ENCODE assay signal across 8 mouse cellular contexts in genomic region chr6:134189575-134190132, GRCm38 (mm10).
DNase-seq lines count a peak whose midpoint lies in the region; ATAC-seq lines count a peak whose summit lies in the region.

No protein-coding gene starts in this region.

- H3K4me3 ChIP-seq in brown adipose tissue, adult 24 weeks (ENCODE audit: insufficient read depth, low read depth, low read length), result no peak overlapping the region
- no peak overlapping the region for H3K4me3 ChIP-seq in heart, embryonic 12.5 days
- no peak overlapping the region for H3K4me3 ChIP-seq in kidney, embryonic 15.5 days (replicated peaks)

- no peaks in the 10 kb centered on the region for H3K27me3 ChIP-seq in heart, embryonic 12.5 days (replicated peaks)
- no peaks in the 10 kb centered on the region for H3K27me3 ChIP-seq in kidney, embryonic 15.5 days

- no peaks in the 10 kb centered on the region for H3K36me3 ChIP-seq in heart, embryonic 12.5 days
- no peaks in the 10 kb centered on the region for H3K36me3 ChIP-seq in kidney, embryonic 15.5 days

- no peaks in the 10 kb centered on the region for H3K9me3 ChIP-seq in heart, embryonic 12.5 days (replicated peaks)
- no peaks in the 10 kb centered on the region for H3K9me3 ChIP-seq in kidney, embryonic 15.5 days (replicated peaks)

- H3K4me1 ChIP-seq in brown adipose tissue, adult 24 weeks (ENCODE audit: control insufficient read depth, insufficient read depth, insufficient read length, low read length), result peaks cover 27% of the 10 kb centered on the region
- peaks cover 73% of the 10 kb centered on the region for H3K4me1 ChIP-seq in heart, embryonic 12.5 days (replicated peaks)
- H3K4me1 ChIP-seq in kidney, embryonic 15.5 days, result peaks cover 42% of the 10 kb centered on the region

- peak; percentile 46 for DNase-seq in embryo, embryonic 10 days (ENCODE audit: low spot score)
- no peak for DNase-seq in embryo, embryonic 9.5 days (ENCODE audit: extremely low spot score)
- peak; percentile 66 to 79 for DNase-seq in lung, postnatal 4 days
- DNase-seq in spleen, postnatal 10 days (ENCODE audit: low spot score in 2 of 2), result peak; percentile 18 to 44
- no peak for DNase-seq in gastrocnemius, adult 18-20 months (ENCODE audit: low spot score)

- peak overlapping the region; percentile 70 for H3K27ac ChIP-seq in brown adipose tissue, adult 24 weeks (replicated peaks; ENCODE audit: low read depth, low read length)
- H3K27ac ChIP-seq in heart, embryonic 12.5 days (ENCODE audit: poor library complexity, severe bottlenecking), result peak overlapping the region; percentile 91
- H3K27ac ChIP-seq in kidney, embryonic 15.5 days, result peak overlapping the region; percentile 59

- H3K9ac ChIP-seq in heart, embryonic 12.5 days, result peak overlapping the region; percentile 31; the same call in 1 of the 2 replicates
- no peak overlapping the region for H3K9ac ChIP-seq in kidney, embryonic 15.5 days

- peak overlapping the region; percentile 23 for H3K4me2 ChIP-seq in heart, embryonic 12.5 days
- 0 out of 2 replicates have a peak overlapping the region, but pooled peaks have one; percentile 7 for H3K4me2 ChIP-seq in kidney, embryonic 15.5 days

- ATAC-seq in heart, embryonic 12.5 days (ENCODE audit: insufficient number of reproducible peaks, low FRiP score), result peak; percentile 63
- ATAC-seq in kidney, embryonic 15.5 days (replicated peaks; ENCODE audit: low FRiP score), result peak; percentile 57

- WGBS in heart, embryonic 12.5 days, result 17% methylated on average over 7 of the region's 7 CpGs
- 38% methylated on average over 7 of the region's 7 CpGs for WGBS in kidney, embryonic 15.5 days

Comparison
In these comparisons a context has a peak if more than half of its experiments do, and no peak if none do; other contexts are left out.
1. DNase-seq: peak in embryo, embryonic 10 days (single experiment), lung, postnatal 4 days (2 of 2) and spleen, postnatal 10 days (2 of 2); none in embryo, embryonic 9.5 days (single experiment) and gastrocnemius, adult 18-20 months (single experiment).
2. Peak in every context shown above with its lines, with median percentiles within 50 percentile points of each other: H3K27ac ChIP-seq.